Mouse (Mus musculus): ENCODE results near the gene Blnk. TPM values are rescaled to one million over a fixed set of nuclear protein-coding genes. Genes with fewer than 3 reads are reported as not detected.

The Blnk gene
- polyA plus RNA-seq, 1 experiment from 2014 or later = 0.26 TPM

GRCm38 (mm10) chr19:40964936-40965850 is 29.1 kb downstream of the Blnk start:
- Histone ChIP-seq H3K27ac (ENCODE audit: low read depth, low read length) (no peak overlapping the region), H3K4me1 (replicated peaks; ENCODE audit: control insufficient read depth, insufficient read depth, low read length) (no peaks in the 10 kb centered on the region), H3K4me3 (ENCODE audit: low read depth, low read length) (no peak overlapping the region), H3K27me3 (replicated peaks; ENCODE audit: control insufficient read depth, insufficient read depth, low read length) (peaks cover 2% of the 10 kb centered on the region; the same call in 1 of the 2 replicates), H3K9me3 (ENCODE audit: control insufficient read depth, low read length) (no peaks in the 10 kb centered on the region), H3K4me2 (no peak overlapping the region), H3K9ac (ENCODE audit: low read depth, low read length) (no peak overlapping the region), H3K36me3 (ENCODE audit: control insufficient read depth, insufficient read depth, low read length) (no peaks in the 10 kb centered on the region)
- WGBS = 80% methylated on average over 6 of the region's 6 CpGs
- DNase-seq (ENCODE audit: low spot score) = no peak
- ATAC-seq (replicated peaks; ENCODE audit: low FRiP score) = no peak

- no peak for DNase-seq (ENCODE audit: low spot score)
- no peaks in the 10 kb centered on the region for H3K36me3 ChIP-seq (ENCODE audit: control insufficient read depth, insufficient read depth, low read length)
- no peak overlapping the region for H3K4me2 ChIP-seq
- H3K9ac ChIP-seq (ENCODE audit: low read depth, low read length) = no peak overlapping the region
- peaks cover 4% of the 10 kb centered on the region; the same call in 1 of the 2 replicates for H3K4me1 ChIP-seq (replicated peaks; ENCODE audit: control insufficient read depth, insufficient read depth, low read length)
- no peak overlapping the region for H3K4me3 ChIP-seq (ENCODE audit: low read depth, low read length)
- 63% methylated on average over 3 of the region's 3 CpGs for WGBS
- H3K9me3 ChIP-seq (ENCODE audit: control insufficient read depth, low read length) = no peaks in the 10 kb centered on the region
- H3K27ac ChIP-seq (ENCODE audit: low read depth, low read length) = no peak overlapping the region
- H3K27me3 ChIP-seq (replicated peaks; ENCODE audit: control insufficient read depth, insufficient read depth, low read length) = peaks cover 2% of the 10 kb centered on the region; the same call in 1 of the 2 replicates
- no peak for ATAC-seq (replicated peaks; ENCODE audit: low FRiP score)
Observed at GRCm38 (mm10) chr19:40964367-40964891, 29.9 kb downstream of the Blnk start.

GRCm38 (mm10) chr19:40962988-40963387 is 31.3 kb downstream of the Blnk start:
- peaks cover 4% of the 10 kb centered on the region; the same call in 1 of the 2 replicates for H3K4me1 ChIP-seq (replicated peaks; ENCODE audit: control insufficient read depth, insufficient read depth, low read length)
- DNase-seq (ENCODE audit: low spot score) (peak; percentile 58), ATAC-seq (replicated peaks; ENCODE audit: low FRiP score) (0 out of 2 replicates have a peak, but pooled peaks have one; percentile 47)
- peak overlapping the region; percentile 15; the same call in 1 of the 2 replicates for H3K4me2 ChIP-seq
- H3K9ac ChIP-seq (ENCODE audit: low read depth, low read length) = no peak overlapping the region
- H3K9me3 ChIP-seq (ENCODE audit: control insufficient read depth, low read length) = no peaks in the 10 kb centered on the region
- 23% methylated on average over 12 of the region's 12 CpGs for WGBS
- no peaks in the 10 kb centered on the region for H3K36me3 ChIP-seq (ENCODE audit: control insufficient read depth, insufficient read depth, low read length)
- H3K27me3 ChIP-seq (replicated peaks; ENCODE audit: control insufficient read depth, insufficient read depth, low read length) = peaks cover 2% of the 10 kb centered on the region; the same call in 1 of the 2 replicates
- no peak overlapping the region for H3K27ac ChIP-seq (ENCODE audit: low read depth, low read length)
- H3K4me3 ChIP-seq (ENCODE audit: low read depth, low read length) = no peak overlapping the region

- no peak for ATAC-seq (replicated peaks; ENCODE audit: low FRiP score)
- peaks cover 2% of the 10 kb centered on the region; the same call in 1 of the 2 replicates for H3K27me3 ChIP-seq (replicated peaks; ENCODE audit: control insufficient read depth, insufficient read depth, low read length)
- H3K4me2 ChIP-seq = no peak overlapping the region
- H3K4me3 ChIP-seq (ENCODE audit: low read depth, low read length) = no peak overlapping the region
- H3K27ac ChIP-seq (ENCODE audit: low read depth, low read length) = no peak overlapping the region
- DNase-seq (ENCODE audit: low spot score) = no peak
- H3K36me3 ChIP-seq (ENCODE audit: control insufficient read depth, insufficient read depth, low read length) = no peaks in the 10 kb centered on the region
- no peaks in the 10 kb centered on the region for H3K9me3 ChIP-seq (ENCODE audit: control insufficient read depth, low read length)
- WGBS = 41% methylated on average over 1 of the region's 1 CpGs
- no peak overlapping the region for H3K9ac ChIP-seq (ENCODE audit: low read depth, low read length)
- H3K4me1 ChIP-seq (replicated peaks; ENCODE audit: control insufficient read depth, insufficient read depth, low read length) = peaks cover 4% of the 10 kb centered on the region; the same call in 1 of the 2 replicates
Observed at GRCm38 (mm10) chr19:40958981-40959380, 35.4 kb downstream of the Blnk start.

DNA sequence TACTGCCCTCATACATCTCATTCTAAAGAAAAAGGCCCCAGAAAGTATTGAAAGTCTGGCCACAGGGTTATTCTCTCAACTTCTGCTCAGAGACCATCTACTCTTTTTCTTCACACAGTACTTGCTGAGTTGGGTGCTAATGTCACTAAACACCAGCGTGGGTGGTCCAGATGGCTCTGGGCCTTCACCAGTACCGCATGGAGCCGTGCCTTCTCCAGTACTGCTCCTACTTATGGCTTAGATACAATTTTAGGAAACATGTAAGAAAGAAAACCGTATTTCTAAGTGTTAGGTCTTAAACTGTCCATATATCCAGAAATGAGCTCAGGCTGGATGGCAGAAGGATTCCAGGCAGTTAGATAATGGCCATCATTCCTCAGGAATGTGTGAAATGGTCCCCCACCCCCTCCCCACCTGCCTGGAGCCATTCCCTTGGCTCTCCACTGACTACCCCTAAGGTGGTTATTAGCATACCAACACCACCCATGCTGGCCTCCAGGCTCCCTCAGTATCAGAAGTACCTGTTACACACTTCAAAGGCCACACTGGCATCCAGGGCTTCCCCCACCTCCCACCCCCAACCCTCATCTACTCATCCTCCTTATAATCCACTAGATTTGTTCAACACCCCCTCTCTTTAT is 47.3 kb downstream of the Blnk start:
- H3K36me3 ChIP-seq (ENCODE audit: control insufficient read depth, insufficient read depth, low read length) = no peaks in the 10 kb centered on the region
- no peak overlapping the region for H3K27ac ChIP-seq (ENCODE audit: low read depth, low read length)
- ATAC-seq (replicated peaks; ENCODE audit: low FRiP score) (no peak), DNase-seq (ENCODE audit: low spot score) (no peak)
- H3K4me2 ChIP-seq = no peak overlapping the region
- no peak overlapping the region for H3K9ac ChIP-seq (ENCODE audit: low read depth, low read length)
- H3K27me3 ChIP-seq (replicated peaks; ENCODE audit: control insufficient read depth, insufficient read depth, low read length) = no peaks in the 10 kb centered on the region
- H3K9me3 ChIP-seq (ENCODE audit: control insufficient read depth, low read length) = no peaks in the 10 kb centered on the region
- H3K4me1 ChIP-seq (replicated peaks; ENCODE audit: control insufficient read depth, insufficient read depth, low read length) = no peaks in the 10 kb centered on the region
- WGBS = 75% methylated on average over 4 of the region's 4 CpGs
- no peak overlapping the region for H3K4me3 ChIP-seq (ENCODE audit: low read depth, low read length)

- Histone ChIP-seq H3K9ac (ENCODE audit: low read depth, low read length) (no peak overlapping the region), H3K4me2 (no peak overlapping the region), H3K27me3 (replicated peaks; ENCODE audit: control insufficient read depth, insufficient read depth, low read length) (no peaks in the 10 kb centered on the region), H3K27ac (ENCODE audit: low read depth, low read length) (no peak overlapping the region), H3K36me3 (ENCODE audit: control insufficient read depth, insufficient read depth, low read length) (no peaks in the 10 kb centered on the region), H3K9me3 (ENCODE audit: control insufficient read depth, low read length) (no peaks in the 10 kb centered on the region), H3K4me3 (ENCODE audit: low read depth, low read length) (no peak overlapping the region), H3K4me1 (replicated peaks; ENCODE audit: control insufficient read depth, insufficient read depth, low read length) (no peaks in the 10 kb centered on the region)
- ATAC-seq (replicated peaks; ENCODE audit: low FRiP score) = no peak
- DNase-seq (ENCODE audit: low spot score) = no peak
- 83% methylated on average over 7 of the region's 7 CpGs for WGBS
Observed at GRCm38 (mm10) chr19:40943552-40943951, 50.8 kb downstream of the Blnk start.

DNA sequence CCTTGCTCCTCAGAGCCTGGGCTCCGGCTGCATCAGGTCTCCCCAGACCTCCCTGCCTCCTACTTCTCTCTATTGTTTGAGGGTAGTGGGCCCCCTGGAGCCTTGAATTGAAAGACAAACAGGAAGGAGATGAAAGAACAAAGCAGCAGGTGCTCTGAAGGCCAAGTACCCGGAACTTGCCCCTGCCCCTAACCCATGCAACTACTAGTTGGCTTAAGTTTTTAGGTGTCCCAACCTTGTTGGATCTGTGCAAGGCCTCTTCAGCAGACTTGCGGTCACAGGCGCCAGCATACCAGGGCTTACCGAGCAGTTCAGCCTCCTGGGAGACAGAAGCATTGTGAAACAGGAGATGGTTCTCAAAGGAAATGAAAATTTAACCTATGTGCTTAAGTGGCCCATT is 58.3 kb downstream of the Blnk start:
- 51% methylated on average over 5 of the region's 5 CpGs for WGBS
- Histone ChIP-seq H3K4me1 (replicated peaks; ENCODE audit: control insufficient read depth, insufficient read depth, low read length) (no peaks in the 10 kb centered on the region), H3K36me3 (ENCODE audit: control insufficient read depth, insufficient read depth, low read length) (no peaks in the 10 kb centered on the region), H3K9ac (ENCODE audit: low read depth, low read length) (no peak overlapping the region), H3K4me2 (no peak overlapping the region), H3K9me3 (ENCODE audit: control insufficient read depth, low read length) (no peaks in the 10 kb centered on the region), H3K27ac (ENCODE audit: low read depth, low read length) (no peak overlapping the region), H3K27me3 (replicated peaks; ENCODE audit: control insufficient read depth, insufficient read depth, low read length) (no peaks in the 10 kb centered on the region), H3K4me3 (ENCODE audit: low read depth, low read length) (no peak overlapping the region)
- ATAC-seq (replicated peaks; ENCODE audit: low FRiP score) (no peak), DNase-seq (ENCODE audit: low spot score) (no peak)

- 54% methylated on average over 8 of the region's 8 CpGs for WGBS
- no peaks in the 10 kb centered on the region for H3K9me3 ChIP-seq (ENCODE audit: control insufficient read depth, low read length)
- H3K27ac ChIP-seq (ENCODE audit: low read depth, low read length) = no peak overlapping the region
- H3K36me3 ChIP-seq (ENCODE audit: control insufficient read depth, insufficient read depth, low read length) = no peaks in the 10 kb centered on the region
- ATAC-seq (replicated peaks; ENCODE audit: low FRiP score) (no peak), DNase-seq (ENCODE audit: low spot score) (no peak)
- no peaks in the 10 kb centered on the region for H3K4me1 ChIP-seq (replicated peaks; ENCODE audit: control insufficient read depth, insufficient read depth, low read length)
- H3K4me2 ChIP-seq = no peak overlapping the region
- no peaks in the 10 kb centered on the region for H3K27me3 ChIP-seq (replicated peaks; ENCODE audit: control insufficient read depth, insufficient read depth, low read length)
- no peak overlapping the region for H3K4me3 ChIP-seq (ENCODE audit: low read depth, low read length)
- H3K9ac ChIP-seq (ENCODE audit: low read depth, low read length) = no peak overlapping the region
Observed at GRCm38 (mm10) chr19:40935376-40935775, 59.0 kb downstream of the Blnk start.

Data from liver, embryonic 11.5 days (tissue).